Mouse (Mus musculus): ENCODE measurements at regions not wholly inside any gene's neighbourhood (a gene's known extent, or its start where the extent isn't known, plus 50 kb on each side); places are given as distances from the start of the nearest gene placed in this dataset.

DNA sequence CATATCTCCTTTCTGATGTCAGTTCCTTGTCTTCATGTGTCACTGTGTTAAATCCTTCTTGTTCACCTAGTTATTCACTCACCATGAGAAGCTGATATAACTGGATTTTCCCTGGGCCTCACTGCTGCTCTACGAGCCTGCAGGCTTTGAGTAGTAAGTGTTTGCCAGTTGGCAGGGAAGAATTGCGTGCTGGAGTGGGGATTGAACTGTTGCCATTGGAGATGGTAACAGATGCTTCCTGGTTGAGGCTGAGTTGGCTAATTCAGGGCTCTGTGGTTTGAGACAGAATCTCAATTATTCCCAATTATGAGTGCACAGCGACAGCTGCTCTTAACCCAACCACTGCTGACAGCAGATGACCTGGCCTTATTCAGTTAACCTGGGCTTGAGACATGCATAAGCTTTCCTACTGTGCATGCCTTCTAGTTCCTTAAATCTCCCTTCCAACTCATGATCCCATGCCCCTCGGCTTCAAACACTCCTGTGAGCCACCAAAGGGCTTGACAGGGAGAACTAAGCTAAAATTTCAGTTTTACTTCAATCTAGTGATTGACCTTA lies 379.5 kb downstream of the Brinp1 start:
- no peak for DNase-seq (ENCODE audit: low spot score)

DNA sequence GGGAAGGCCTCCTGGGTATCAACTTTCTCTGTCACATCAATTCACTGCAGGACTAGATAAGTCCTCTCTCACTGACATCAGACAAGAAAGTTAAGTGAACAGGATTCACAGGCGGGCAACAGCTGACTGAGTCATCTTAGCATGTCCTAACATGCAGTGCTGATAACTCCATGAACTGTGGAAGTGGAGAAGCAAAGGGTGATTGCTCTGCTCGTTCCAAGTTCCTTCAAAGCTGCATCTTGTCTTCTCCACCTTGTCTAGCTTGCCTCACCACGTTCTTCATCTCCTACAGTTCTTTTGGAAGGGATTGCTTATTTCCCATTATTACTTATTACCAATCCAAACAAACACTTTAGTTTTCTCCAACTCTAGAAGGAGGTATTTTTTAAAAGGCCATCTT lies 380.9 kb downstream of the Brinp1 start:
- Histone ChIP-seq H3K4me1 (replicated peaks; ENCODE audit: control insufficient read depth, insufficient read depth, low read length) (no peaks in the 10 kb centered on the region), H3K9me3 (ENCODE audit: control insufficient read depth, low read length) (no peaks in the 10 kb centered on the region), H3K4me2 (replicated peaks) (no peak overlapping the region), H3K27me3 (ENCODE audit: control insufficient read depth, insufficient read depth, low read length) (no peaks in the 10 kb centered on the region), H3K27ac (no peak overlapping the region), H3K4me3 (replicated peaks; ENCODE audit: low read length) (no peak overlapping the region), H3K9ac (no peak overlapping the region), H3K36me3 (replicated peaks; ENCODE audit: control insufficient read depth, insufficient read depth) (no peaks in the 10 kb centered on the region)
- no peak for DNase-seq (ENCODE audit: low spot score)
- no peak for ATAC-seq (ENCODE audit: low FRiP score)
- 82% methylated on average over 3 of the region's 3 CpGs for WGBS

More for the DNA sequence above, 379.5 kb downstream of the Brinp1 start:
- WGBS: 76% methylated on average over 4 of the region's 4 CpGs
- no peak overlapping the region for H3K4me2 ChIP-seq (replicated peaks)
- H3K9me3 ChIP-seq (ENCODE audit: control insufficient read depth, low read length): no peaks in the 10 kb centered on the region
- no peak overlapping the region for H3K4me3 ChIP-seq (replicated peaks; ENCODE audit: low read length)
- H3K36me3 ChIP-seq (replicated peaks; ENCODE audit: control insufficient read depth, insufficient read depth): no peaks in the 10 kb centered on the region
- no peaks in the 10 kb centered on the region for H3K27me3 ChIP-seq (ENCODE audit: control insufficient read depth, insufficient read depth, low read length)
- ATAC-seq (ENCODE audit: low FRiP score): 0 out of 2 replicates have a peak, but pooled peaks have one; percentile 24
- H3K4me1 ChIP-seq (replicated peaks; ENCODE audit: control insufficient read depth, insufficient read depth, low read length): no peaks in the 10 kb centered on the region
- H3K9ac ChIP-seq: no peak overlapping the region
- no peak overlapping the region for H3K27ac ChIP-seq

- H3K9ac ChIP-seq: no peak overlapping the region
- ATAC-seq (ENCODE audit: low FRiP score) (no peak), DNase-seq (ENCODE audit: low spot score) (no peak)
- no peaks in the 10 kb centered on the region for H3K4me1 ChIP-seq (replicated peaks; ENCODE audit: control insufficient read depth, insufficient read depth, low read length)
- H3K27me3 ChIP-seq (ENCODE audit: control insufficient read depth, insufficient read depth, low read length): no peaks in the 10 kb centered on the region
- no peaks in the 10 kb centered on the region for H3K36me3 ChIP-seq (replicated peaks; ENCODE audit: control insufficient read depth, insufficient read depth)
- no peak overlapping the region for H3K4me2 ChIP-seq (replicated peaks)
- H3K4me3 ChIP-seq (replicated peaks; ENCODE audit: low read length): no peak overlapping the region
- no peak overlapping the region for H3K27ac ChIP-seq
- no peaks in the 10 kb centered on the region for H3K9me3 ChIP-seq (ENCODE audit: control insufficient read depth, low read length)
These were observed 381.7 kb downstream of the Brinp1 start for GRCm38 (mm10) chr4:68572521-68572920.

DNA sequence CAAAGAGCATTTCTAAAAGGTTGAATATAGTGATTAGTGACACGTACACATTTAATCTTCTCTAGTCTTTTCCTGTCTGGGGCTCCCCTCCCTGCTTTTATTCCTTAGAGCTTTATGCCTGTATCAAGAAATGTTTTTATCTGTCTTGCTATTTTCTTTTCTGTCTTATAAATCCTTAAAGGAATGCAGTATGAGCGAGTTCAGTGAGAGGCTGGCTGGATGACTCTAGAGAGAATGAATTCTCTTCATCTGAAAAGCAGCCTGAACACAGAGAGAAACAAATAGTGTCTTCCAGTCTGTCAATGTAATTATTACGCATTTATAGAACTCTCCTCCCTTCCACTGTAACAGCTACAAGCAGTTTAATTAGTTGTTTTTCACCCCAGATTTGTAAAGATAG lies 417.9 kb downstream of the Brinp1 start:
- no peaks in the 10 kb centered on the region for H3K9me3 ChIP-seq (ENCODE audit: control insufficient read depth, low read length)
- 0 out of 2 replicates have a peak, but pooled peaks cover 4% of the 10 kb centered on the region for H3K4me1 ChIP-seq (replicated peaks; ENCODE audit: control insufficient read depth, insufficient read depth, low read length)
- no peaks in the 10 kb centered on the region for H3K36me3 ChIP-seq (replicated peaks; ENCODE audit: control insufficient read depth, insufficient read depth)
- H3K4me2 ChIP-seq (replicated peaks): no peak overlapping the region
- 43% methylated on average over 3 of the region's 3 CpGs for WGBS
- ATAC-seq (ENCODE audit: low FRiP score) (no peak), DNase-seq (ENCODE audit: low spot score) (no peak)
- H3K27ac ChIP-seq: 0 out of 2 replicates have a peak overlapping the region, but pooled peaks have one; percentile 22
- no peak overlapping the region for H3K9ac ChIP-seq
- H3K27me3 ChIP-seq (ENCODE audit: control insufficient read depth, insufficient read depth, low read length): no peaks in the 10 kb centered on the region
- no peak overlapping the region for H3K4me3 ChIP-seq (replicated peaks; ENCODE audit: low read length)

- DNase-seq (ENCODE audit: low spot score) (peak; percentile 32), ATAC-seq (ENCODE audit: low FRiP score) (peak; percentile 43; the same call in 1 of the 2 replicates)
- 58% methylated on average over 1 of the region's 1 CpGs for WGBS
- Histone ChIP-seq H3K4me1 (replicated peaks; ENCODE audit: control insufficient read depth, insufficient read depth, low read length) (0 out of 2 replicates have a peak, but pooled peaks cover 4% of the 10 kb centered on the region), H3K36me3 (replicated peaks; ENCODE audit: control insufficient read depth, insufficient read depth) (no peaks in the 10 kb centered on the region), H3K9me3 (ENCODE audit: control insufficient read depth, low read length) (no peaks in the 10 kb centered on the region), H3K9ac (no peak overlapping the region), H3K4me3 (replicated peaks; ENCODE audit: low read length) (no peak overlapping the region), H3K4me2 (replicated peaks) (no peak overlapping the region), H3K27me3 (ENCODE audit: control insufficient read depth, insufficient read depth, low read length) (no peaks in the 10 kb centered on the region), H3K27ac (0 out of 2 replicates have a peak overlapping the region, but pooled peaks have one; percentile 22)
These were observed 418.4 kb downstream of the Brinp1 start for GRCm38 (mm10) chr4:68535815-68536214.

DNA sequence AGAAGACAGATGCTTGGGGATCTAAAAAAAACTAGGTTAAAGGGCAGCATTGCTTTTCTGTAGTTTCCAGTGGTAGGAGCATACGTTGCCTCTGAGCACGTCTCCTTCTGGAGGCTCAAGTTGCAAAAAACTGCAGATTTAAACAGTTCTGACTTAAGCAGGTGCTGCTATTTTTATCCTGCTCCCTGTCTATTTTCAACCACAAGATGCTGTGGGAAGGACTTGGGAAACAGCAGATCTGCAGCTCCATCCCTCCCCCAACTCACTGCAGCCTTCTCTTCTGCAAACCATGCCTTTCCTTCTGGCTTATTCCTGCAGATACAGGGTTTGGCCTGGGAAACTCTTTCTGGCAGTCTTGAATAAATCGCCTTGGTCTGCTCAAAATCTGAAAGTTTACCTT lies 422.1 kb downstream of the Brinp1 start:
- Histone ChIP-seq H3K9me3 (ENCODE audit: control insufficient read depth, low read length) (no peaks in the 10 kb centered on the region), H3K27me3 (ENCODE audit: control insufficient read depth, insufficient read depth, low read length) (no peaks in the 10 kb centered on the region), H3K9ac (no peak overlapping the region), H3K4me1 (replicated peaks; ENCODE audit: control insufficient read depth, insufficient read depth, low read length) (0 out of 2 replicates have a peak, but pooled peaks cover 4% of the 10 kb centered on the region), H3K4me3 (replicated peaks; ENCODE audit: low read length) (no peak overlapping the region), H3K27ac (no peak overlapping the region), H3K4me2 (replicated peaks) (no peak overlapping the region), H3K36me3 (replicated peaks; ENCODE audit: control insufficient read depth, insufficient read depth) (no peaks in the 10 kb centered on the region)
- no peak for DNase-seq (ENCODE audit: low spot score)
- ATAC-seq (ENCODE audit: low FRiP score): no peak
- 83% methylated on average over 3 of the region's 3 CpGs for WGBS

- no peak overlapping the region for H3K27ac ChIP-seq
- H3K4me1 ChIP-seq (replicated peaks; ENCODE audit: control insufficient read depth, insufficient read depth, low read length): no peaks in the 10 kb centered on the region
- no peak overlapping the region for H3K4me2 ChIP-seq (replicated peaks)
- H3K4me3 ChIP-seq (replicated peaks; ENCODE audit: low read length): no peak overlapping the region
- peak; percentile 61 for DNase-seq (ENCODE audit: low spot score)
- peak; percentile 88 for ATAC-seq (ENCODE audit: low FRiP score)
- no peaks in the 10 kb centered on the region for H3K27me3 ChIP-seq (ENCODE audit: control insufficient read depth, insufficient read depth, low read length)
- WGBS: 14% methylated on average over 4 of the region's 4 CpGs
- no peaks in the 10 kb centered on the region for H3K36me3 ChIP-seq (replicated peaks; ENCODE audit: control insufficient read depth, insufficient read depth)
- H3K9ac ChIP-seq: no peak overlapping the region
- H3K9me3 ChIP-seq (ENCODE audit: control insufficient read depth, low read length): no peaks in the 10 kb centered on the region
These were observed 466.2 kb downstream of the Brinp1 start for GRCm38 (mm10) chr4:68487993-68488392.

DNA sequence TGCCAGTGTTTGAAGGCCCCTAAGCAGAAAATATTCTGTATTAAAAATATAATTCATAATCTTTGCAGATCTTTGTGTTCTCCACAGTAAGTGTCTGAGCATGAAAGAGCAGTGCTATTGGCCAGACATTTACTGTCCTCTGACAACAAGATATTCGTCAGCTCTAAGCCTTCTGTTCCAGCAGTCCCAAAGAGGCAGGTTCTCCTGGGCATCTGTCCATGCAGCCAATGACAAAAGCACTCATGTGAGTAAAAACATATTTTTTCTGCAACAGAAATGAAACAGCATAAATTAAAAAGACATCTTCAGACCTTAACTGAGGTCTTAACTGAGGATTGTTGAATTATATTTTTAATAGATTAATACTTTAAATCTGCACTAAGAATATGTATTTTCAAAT lies 467.3 kb downstream of the Brinp1 start:
- ATAC-seq (ENCODE audit: low FRiP score) (no peak), DNase-seq (ENCODE audit: low spot score) (no peak)
- H3K9ac ChIP-seq: no peak overlapping the region
- no peaks in the 10 kb centered on the region for H3K27me3 ChIP-seq (ENCODE audit: control insufficient read depth, insufficient read depth, low read length)
- H3K36me3 ChIP-seq (replicated peaks; ENCODE audit: control insufficient read depth, insufficient read depth): no peaks in the 10 kb centered on the region
- H3K9me3 ChIP-seq (ENCODE audit: control insufficient read depth, low read length): no peaks in the 10 kb centered on the region
- no peak overlapping the region for H3K4me3 ChIP-seq (replicated peaks; ENCODE audit: low read length)
- no peaks in the 10 kb centered on the region for H3K4me1 ChIP-seq (replicated peaks; ENCODE audit: control insufficient read depth, insufficient read depth, low read length)
- WGBS: 41% methylated on average over 1 of the region's 1 CpGs
- H3K4me2 ChIP-seq (replicated peaks): no peak overlapping the region
- no peak overlapping the region for H3K27ac ChIP-seq

GRCm38 (mm10) chr4:68461783-68462182 lies 492.4 kb downstream of the Brinp1 start:
- Histone ChIP-seq H3K9me3 (ENCODE audit: control insufficient read depth, low read length) (no peaks in the 10 kb centered on the region), H3K4me3 (replicated peaks; ENCODE audit: low read length) (no peak overlapping the region), H3K36me3 (replicated peaks; ENCODE audit: control insufficient read depth, insufficient read depth) (no peaks in the 10 kb centered on the region), H3K4me2 (replicated peaks) (no peak overlapping the region), H3K27me3 (ENCODE audit: control insufficient read depth, insufficient read depth, low read length) (no peaks in the 10 kb centered on the region), H3K27ac (no peak overlapping the region), H3K9ac (no peak overlapping the region), H3K4me1 (replicated peaks; ENCODE audit: control insufficient read depth, insufficient read depth, low read length) (no peaks in the 10 kb centered on the region)
- ATAC-seq (ENCODE audit: low FRiP score): peak; percentile 74; the same call in 1 of the 2 replicates
- DNase-seq (ENCODE audit: low spot score): peak; percentile 40

DNA sequence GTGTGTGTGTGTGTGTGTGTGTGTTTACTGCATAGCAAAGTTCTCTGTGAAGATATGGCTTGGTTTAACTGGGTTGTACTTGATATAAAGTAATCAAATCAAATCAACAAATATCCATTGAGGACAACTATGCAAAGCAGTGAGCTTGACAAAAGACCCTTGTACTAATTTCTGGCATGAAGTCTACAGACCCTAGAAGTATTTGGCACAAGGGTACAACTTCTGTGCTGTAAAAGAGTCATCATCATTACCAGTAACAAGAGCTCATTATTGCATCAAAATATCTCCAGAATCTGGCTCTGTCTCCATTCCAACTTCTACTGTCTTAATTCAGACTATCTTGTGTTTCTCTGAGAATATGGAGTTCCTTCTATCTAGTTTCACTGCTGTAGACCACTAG lies 538.2 kb downstream of the Brinp1 start:
- Histone ChIP-seq H3K36me3 (replicated peaks; ENCODE audit: control insufficient read depth, insufficient read depth) (no peaks in the 10 kb centered on the region), H3K4me2 (replicated peaks) (no peak overlapping the region), H3K27ac (no peak overlapping the region), H3K27me3 (ENCODE audit: control insufficient read depth, insufficient read depth, low read length) (no peaks in the 10 kb centered on the region), H3K9me3 (ENCODE audit: control insufficient read depth, low read length) (no peaks in the 10 kb centered on the region), H3K4me1 (replicated peaks; ENCODE audit: control insufficient read depth, insufficient read depth, low read length) (no peaks in the 10 kb centered on the region), H3K4me3 (replicated peaks; ENCODE audit: low read length) (no peak overlapping the region), H3K9ac (no peak overlapping the region)
- ATAC-seq (ENCODE audit: low FRiP score): no peak
- no peak for DNase-seq (ENCODE audit: low spot score)
